Mouse (Mus musculus) NIH3T3 (cell line): ENCODE data around the gene Klhdc3.

ENCODE experiments used
- DNase-seq: peaks from one replicate; pipeline ENCODE4 v3.0.0-alpha.2; 2012; ENCODE audit warnings: low read depth

Klhdc3 gene

DNA sequence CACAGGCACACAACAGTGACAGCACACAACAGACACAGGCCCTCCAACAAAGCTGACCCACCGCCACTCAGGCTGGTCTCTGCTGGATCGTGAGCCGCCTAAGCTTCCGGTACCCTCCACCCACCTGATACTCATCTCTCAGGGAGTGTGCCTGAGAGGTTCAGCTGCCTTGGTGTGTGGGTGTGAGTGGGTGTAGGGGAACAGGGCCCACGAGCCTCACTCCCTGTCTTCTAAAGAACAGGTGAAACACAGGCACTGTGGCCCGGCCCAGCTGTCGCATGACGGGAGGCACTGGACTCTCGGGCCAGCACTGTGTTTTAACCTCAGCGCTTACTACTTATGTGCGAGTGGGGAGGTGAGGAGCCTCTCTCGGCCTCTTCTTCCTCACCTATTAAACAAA lies 21.4 kb upstream of the Klhdc3 start:
- no peak for DNase-seq

- no peak for DNase-seq
Observed at GRCm38 (mm10) chr17:46701489-46701888, 20.8 kb upstream of the Klhdc3 start.

DNA sequence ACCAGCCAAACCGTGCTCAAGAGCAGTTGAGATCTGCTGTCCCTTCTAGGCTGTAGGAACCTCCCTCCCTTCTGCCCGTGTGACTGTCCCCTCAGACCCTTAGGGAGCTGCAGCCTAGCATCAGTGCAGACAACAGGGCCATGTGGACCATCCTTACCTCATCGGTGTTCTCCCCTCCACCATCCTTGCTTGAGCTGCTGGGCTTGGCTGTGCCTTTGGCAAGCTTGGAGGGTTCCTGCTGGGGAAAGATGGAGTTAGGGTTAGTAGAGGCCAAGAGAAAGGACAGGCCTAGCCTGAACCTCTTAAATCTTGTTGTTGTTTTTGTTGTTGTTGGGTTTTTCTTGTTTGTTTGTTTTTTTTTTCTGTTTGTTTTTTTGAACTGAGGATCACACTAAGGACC lies 19.2 kb upstream of the Klhdc3 start:
- no peak for DNase-seq

DNA sequence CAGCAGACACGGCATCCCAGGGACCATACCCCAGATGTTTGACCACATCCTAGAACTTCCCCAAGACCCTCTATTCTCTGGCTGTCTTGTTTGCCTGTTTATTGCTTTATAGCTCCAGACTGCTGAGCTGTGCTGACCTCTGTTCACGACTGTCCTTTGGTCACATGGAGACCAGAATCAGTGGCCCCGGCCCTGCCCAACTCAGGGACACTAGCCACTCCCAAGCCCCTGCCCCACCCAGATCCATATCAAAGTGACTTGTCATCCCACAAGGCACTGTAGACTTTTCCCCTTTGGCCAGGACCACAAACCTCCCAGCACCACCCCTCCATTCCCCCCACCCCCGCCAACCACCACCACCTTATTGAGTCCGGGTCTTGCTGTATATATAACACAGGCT lies 18.5 kb upstream of the Klhdc3 start:
- DNase-seq = no peak

DNA sequence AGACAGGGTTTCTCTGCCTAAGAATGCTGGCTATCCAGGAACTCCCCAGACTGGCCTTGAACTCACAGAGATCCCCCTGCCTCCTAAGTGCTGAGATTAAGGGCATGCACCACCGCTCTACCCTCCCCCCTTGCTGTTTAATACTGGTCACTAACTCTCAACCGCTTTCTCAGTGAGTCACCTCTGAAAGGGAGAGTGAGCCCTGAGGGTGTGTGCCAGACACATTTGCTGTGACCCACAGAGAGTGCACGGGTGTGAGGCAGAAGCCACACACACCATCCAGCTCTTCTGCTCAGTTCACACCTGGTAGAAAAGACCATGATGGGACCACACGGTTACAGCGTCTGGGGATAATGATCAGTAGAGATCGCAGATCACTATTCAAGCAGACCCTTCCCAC lies 17.8 kb upstream of the Klhdc3 start:
- peak; percentile 75 for DNase-seq

DNA sequence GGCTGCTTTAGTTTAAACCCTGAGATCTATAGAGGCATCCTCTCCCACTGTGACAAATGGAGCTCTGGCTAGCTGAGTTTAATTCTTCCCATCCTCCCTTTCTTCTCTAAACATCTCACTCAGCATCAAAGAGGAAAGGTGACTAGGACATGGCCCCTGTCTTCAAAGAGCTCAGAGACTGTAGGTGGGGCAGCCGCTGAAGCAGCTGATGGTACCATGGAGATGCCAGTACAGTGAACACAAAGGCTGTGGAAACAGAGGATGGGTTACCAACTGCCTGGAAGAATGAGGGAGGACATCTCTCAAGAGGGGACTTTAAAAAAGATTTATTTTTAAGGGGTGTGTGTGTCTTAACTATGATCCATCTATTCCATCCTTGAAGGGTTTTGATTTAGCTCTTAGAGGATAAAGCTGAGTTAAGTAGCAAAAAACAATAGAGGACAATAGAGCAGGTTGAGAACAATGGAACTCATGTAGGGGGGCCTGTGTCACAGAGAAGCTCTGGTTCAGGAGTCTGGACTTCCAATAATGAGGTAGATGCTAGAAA lies 13.9 kb upstream of the Klhdc3 start:
- DNase-seq = no peak

DNA sequence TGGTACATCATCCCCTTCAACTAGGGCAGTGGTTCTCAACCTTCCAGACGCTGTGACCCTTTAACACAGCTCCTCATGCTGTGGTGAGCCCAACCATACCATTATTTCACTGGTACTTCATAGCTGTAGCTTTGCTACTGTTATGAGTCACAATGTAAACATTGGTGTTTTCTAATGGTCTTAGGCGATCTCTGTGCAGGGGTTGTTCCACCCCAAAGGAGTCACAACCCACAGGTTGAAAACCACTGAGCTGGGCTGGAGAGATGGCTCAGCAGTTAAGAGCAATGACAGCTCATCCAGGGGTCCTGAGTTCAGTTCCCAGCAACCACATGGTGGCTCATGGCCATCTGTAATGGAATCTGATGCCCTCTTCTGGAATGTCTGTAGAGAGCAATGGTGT lies 10.7 kb upstream of the Klhdc3 start:
- peak; percentile 26 for DNase-seq

DNA sequence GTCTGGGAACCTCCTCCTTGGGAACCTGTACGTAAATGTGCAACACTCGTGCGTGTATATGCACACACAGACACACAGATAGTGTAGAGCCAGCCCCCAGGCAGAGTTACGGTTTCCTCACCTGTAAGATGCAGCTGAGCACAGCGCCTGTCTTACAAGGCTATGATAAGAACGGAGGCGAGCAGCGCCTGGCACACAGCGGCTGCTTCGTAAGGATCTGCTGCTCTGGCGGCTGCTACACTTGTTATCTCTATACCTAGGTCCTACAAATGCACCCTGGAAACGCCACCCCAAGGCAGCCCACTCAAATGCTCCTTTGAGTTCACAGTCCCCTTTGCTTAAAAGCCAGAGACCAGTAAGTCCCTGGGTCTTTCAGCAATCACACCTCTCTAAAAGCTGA lies 10.0 kb upstream of the Klhdc3 start:
- no peak for DNase-seq

DNA sequence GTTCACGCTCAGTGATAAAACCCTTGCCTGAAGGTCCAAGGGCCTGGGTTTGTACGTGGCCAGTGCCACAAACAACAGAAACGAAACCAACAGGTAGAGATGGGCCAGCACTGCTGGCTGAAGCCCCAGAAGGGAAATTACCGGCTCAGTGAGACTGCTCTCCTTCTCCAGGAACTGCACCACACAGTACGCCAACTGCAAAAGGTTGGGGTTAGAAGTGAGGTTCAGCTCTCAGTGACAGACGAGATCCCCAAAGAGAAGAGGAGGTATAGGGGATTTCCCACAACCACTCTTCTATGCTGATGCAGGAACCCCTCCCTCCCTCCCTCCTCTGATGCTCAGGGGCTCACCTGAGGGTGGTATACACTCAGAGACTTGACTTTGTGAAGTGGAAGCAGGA lies 5.2 kb upstream of the Klhdc3 start:
- DNase-seq = no peak

GRCm38 (mm10) chr17:46682654-46683389 lies 2.1 kb upstream of the Klhdc3 start:
- DNase-seq = no peak

DNA sequence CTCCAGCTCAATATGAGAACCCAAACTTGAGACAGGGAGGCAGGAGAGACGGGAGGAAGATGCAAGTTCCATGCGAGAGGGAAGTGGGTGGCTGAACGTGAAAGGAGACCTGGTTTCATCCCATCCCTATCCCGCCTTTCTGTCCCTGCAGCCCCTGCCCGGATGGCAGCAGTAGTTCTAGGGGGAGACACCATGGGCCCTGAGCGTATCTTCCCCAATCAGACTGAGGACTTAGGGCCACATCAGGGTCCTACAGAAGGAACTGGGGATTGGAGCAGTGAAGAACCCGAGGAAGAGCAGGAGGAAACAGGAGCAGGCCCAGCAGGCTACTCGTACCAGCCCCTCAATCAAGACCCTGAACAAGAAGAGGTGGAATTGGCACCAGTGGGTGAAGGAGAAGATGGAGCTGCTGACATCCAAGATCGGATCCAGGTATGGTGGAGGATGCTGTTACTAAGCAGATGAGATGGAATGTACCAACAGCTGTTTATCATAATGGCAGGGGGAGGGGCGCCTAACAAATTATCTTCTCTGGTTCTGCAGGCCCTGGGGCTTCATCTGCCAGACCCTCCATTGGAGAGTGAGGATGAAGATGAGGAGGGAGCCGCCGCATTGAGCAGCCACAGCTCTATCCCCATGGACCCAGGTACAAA lies 878 bp upstream of the Klhdc3 start:
- peak; percentile 18 for DNase-seq

DNA sequence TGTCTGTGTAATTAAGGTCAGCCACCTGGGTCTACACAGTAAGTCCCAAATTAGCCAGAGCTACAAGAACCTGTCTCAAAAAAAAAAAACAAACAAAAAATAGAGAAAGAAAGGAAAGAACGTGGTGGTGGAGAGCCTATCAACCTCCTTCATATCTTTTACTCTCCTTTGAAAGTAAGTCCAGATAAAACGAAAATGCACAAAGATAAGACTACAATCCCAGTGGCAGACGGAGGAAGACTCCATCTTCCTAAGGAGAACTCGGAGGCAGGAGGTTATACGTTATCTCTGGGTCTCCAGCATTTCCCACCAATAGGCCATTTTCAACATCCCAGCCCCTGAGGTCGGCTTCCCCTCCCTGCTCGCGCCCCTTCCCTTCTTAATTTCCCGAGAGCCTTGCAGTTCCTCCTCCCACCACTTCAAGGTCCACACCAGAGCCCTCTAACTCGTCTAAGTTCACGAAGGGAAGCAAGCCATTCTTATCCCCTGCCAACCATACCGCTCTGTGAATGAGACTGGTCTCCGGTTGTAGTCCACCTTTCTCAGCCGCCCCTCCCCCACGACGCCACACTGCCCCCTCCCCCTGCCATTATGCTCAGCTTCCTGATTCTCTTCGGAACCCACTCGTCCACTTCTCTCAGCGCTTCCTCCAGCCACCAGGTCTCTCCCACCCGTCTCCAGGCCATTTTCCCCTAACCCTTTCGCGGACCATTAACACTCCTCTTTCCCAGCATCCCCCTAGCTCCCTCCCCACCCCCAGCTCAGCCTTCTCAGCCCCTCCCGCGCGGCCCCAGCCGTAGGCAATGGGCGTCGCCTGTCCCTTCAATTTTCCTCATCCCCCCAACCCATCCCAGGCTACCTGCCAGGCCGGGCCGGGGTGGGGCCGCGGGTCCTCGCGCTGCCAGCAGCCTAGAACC lies 613 bp downstream of the Klhdc3 start:
- DNase-seq = peak; percentile 66

DNA sequence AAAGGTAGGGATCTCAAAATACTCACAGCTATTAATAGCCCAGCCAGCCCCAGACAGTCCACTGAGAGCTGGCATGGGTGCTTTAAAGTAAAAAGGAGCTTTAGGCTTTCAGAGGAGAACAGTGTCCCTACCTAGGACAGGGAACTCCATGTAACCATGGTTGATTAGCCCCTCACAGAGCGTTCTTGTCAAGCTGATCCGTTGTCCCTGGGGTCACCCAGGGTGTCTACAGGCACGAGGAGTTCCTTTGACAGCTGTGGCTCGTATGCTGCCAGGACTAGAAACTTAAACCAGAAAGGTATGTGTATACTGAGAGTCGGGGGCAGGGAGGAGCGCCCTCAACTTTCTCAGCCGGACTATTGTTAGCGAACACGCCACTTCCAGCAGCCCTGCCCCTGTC lies 1.8 kb downstream of the Klhdc3 start:
- no peak for DNase-seq

GRCm38 (mm10) chr17:46678416-46678815 lies 2.3 kb downstream of the Klhdc3 start, which contains the start of gene Mea1:
Gene Mea1, plus strand, starts transcription at chr17:46678793.
- no peak for DNase-seq

GRCm38 (mm10) chr17:46674530-46675283 lies 6.0 kb downstream of the Klhdc3 start:
- DNase-seq = no peak

DNA sequence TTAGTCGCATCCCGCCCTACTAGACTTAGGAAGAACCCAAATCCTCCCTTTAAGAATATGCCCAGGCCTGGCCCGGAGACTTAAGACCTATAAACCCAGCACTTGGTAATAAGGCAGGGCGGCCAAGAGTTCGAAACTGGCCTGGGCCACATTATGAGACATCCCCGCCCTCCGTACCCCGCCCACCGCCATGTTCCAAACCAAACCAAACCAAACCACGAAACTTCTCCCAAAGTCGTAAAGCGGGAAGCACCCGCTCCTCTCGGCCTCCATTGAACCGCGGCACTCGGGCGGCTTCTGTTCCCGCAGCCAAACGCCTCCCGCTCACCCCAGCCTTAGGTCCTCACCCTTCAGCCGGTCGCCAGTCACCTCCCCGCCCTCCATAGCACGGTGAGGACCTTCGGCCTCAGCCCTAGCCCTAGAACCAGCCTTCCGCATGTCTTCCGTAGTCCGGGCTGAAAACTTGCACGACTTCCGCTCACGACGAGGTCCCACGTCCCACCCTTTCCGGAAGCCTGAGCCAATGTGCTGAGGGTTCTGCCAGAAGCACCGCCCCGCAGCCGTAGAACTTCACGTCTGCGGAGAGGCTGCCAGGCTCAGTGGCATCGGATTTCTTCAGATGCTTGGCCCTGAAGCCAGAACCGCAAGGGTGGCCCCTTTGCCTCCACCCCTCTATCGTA lies 6.7 kb downstream of the Klhdc3 start, which contains the start of gene Rrp36:
TSS of gene Rrp36 (minus strand) at position 503 of the 680 bp plus-strand sequence.
- DNase-seq = peak; percentile 97

DNA sequence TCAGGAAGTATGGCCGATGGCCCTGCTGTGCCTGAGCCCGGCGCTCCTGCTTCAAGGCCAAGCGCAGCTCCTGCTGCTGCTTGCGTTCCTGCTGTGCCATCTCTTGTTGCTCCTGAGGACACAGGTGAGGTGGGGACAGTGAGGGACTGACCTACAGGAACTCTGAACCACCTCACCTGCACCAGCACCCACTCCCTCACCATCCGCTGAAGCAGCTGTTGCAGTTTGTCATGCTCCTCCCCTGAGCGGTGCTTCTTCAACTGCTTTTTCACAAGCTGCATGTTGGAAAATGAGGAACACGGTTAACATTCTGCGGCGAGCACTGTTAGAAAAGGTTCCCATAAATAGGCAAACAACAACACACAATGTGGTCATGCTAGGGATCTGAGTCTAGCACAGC lies 10.8 kb downstream of the Klhdc3 start:
- DNase-seq = no peak

DNA sequence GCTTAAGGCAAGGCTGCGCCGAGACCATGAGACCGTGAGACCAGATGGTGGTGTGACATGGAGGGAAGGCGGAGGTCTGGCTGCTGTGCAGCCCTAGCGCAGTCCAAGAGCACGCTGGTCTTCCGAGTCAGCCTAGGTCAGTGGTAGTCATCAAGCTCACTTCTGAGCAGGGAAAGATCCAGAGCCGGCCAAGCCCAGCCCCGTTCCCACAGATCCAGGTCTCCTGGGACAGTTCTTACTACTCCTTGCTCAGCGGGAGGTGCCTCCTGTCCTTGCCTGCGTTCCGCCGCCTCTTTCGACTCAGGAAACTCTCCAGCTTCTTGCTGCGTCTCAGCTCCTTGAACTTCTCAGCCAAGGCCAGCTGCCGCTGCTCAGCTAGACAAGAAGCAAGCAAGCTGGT lies 13.0 kb downstream of the Klhdc3 start:
- DNase-seq = no peak

- no peak for DNase-seq
Observed at GRCm38 (mm10) chr17:46662730-46663129, 18.0 kb downstream of the Klhdc3 start.

GRCm38 (mm10) chr17:46661981-46662380 lies 18.7 kb downstream of the Klhdc3 start:
- DNase-seq = no peak

DNA sequence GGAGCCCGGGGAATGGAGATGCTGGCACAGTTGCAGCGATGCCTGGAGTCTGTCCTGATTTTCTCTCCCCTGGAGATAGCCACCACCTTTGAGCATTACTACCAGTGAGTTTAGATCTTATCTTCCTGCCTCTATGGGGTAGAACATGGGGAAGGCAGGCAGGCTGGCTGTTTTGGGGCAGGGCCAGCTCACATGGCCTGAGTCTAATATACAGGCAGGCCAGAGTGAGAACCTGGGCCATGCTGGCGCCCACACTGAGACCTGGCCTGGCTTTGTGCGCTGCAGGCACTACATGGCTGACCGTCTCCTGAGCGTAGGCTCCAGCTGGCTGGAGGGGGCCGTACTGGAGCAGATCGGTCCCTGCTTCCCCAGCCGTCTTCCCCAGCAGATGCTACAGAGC lies 19.4 kb downstream of the Klhdc3 start:
- no peak for DNase-seq
